Comparison of ENCODE assay signal across 30 mouse cellular contexts in genomic region chr10:108686696-108687095, GRCm38 (mm10). TPM values are rescaled to one million over a fixed set of nuclear protein-coding genes. Genes with fewer than 3 reads are reported as not detected.
DNase-seq lines count a peak whose midpoint lies in the region; ATAC-seq and TF ChIP-seq lines count a peak whose summit lies in the region.
"Had no signal": no experiment of that assay in that cellular context is flagged by ENCODE, and none has a peak within 500 bp of the region (broad histone marks: within the 10 kb centered on the region; RNA-seq: fewer than 3 reads in every experiment).

No protein-coding gene starts in this region.

- no peaks in the 10 kb centered on the region for H3K9me3 ChIP-seq in midbrain, embryonic 12.5 days
- H3K9me3 ChIP-seq in midbrain, embryonic 10.5 days (replicated peaks): no peaks in the 10 kb centered on the region
- H3K9me3 ChIP-seq in midbrain, embryonic 15.5 days: no peaks in the 10 kb centered on the region
- H3K9me3 ChIP-seq: embryonic facial prominence, embryonic 10.5 days; embryonic facial prominence, embryonic 13.5 days; forebrain, embryonic 12.5 days; heart, embryonic 10.5 days; heart, embryonic 13.5 days had no signal

- TF ChIP-seq CTCF in layer of hippocampus, adult 2 months (conservative IDR thresholded peaks at IDR 0.05): no peak

- ATAC-seq in midbrain, embryonic 12.5 days (ENCODE audit: low FRiP score, low read depth): 0 out of 2 replicates have a peak, but pooled peaks have one; percentile 38
- ATAC-seq in midbrain, embryonic 15.5 days (replicated peaks): peak; percentile 75
- ATAC-seq: activated CD4-positive, CD25-positive, alpha-beta regulatory T cell, adult 4 months; forebrain, embryonic 16.5 days had no signal

- H3K27ac ChIP-seq in layer of hippocampus, adult 2 months: peak overlapping the region; percentile 7; the same call in 1 of the 2 replicates
- peak overlapping the region; percentile 15; the same call in 1 of the 2 replicates for H3K27ac ChIP-seq in midbrain, embryonic 12.5 days (replicated peaks)
- H3K27ac ChIP-seq in midbrain, embryonic 10.5 days (replicated peaks): no peak overlapping the region
- H3K27ac ChIP-seq in midbrain, embryonic 15.5 days: peak overlapping the region; percentile 42; the same call in 1 of the 2 replicates
- H3K27ac ChIP-seq: embryonic facial prominence, embryonic 10.5 days; embryonic facial prominence, embryonic 13.5 days; forebrain, embryonic 12.5 days; heart, adult 2 months; heart, embryonic 10.5 days; heart, embryonic 13.5 days; hindbrain, embryonic 14.5 days had no signal

- H3K4me3 ChIP-seq in layer of hippocampus, adult 2 months: no peak overlapping the region
- H3K4me3 ChIP-seq in midbrain, embryonic 12.5 days: no peak overlapping the region
- H3K4me3 ChIP-seq in midbrain, embryonic 10.5 days: no peak overlapping the region
- no peak overlapping the region for H3K4me3 ChIP-seq in midbrain, embryonic 15.5 days
- H3K4me3 ChIP-seq: embryonic facial prominence, embryonic 10.5 days; embryonic facial prominence, embryonic 13.5 days; erythroblast, embryonic 14.5 days; forebrain, embryonic 12.5 days; heart, adult 2 months; heart, embryonic 10.5 days; heart, embryonic 13.5 days had no signal

- no peak overlapping the region for H3K9ac ChIP-seq in midbrain, embryonic 12.5 days (replicated peaks)
- H3K9ac ChIP-seq in midbrain, embryonic 15.5 days: no peak overlapping the region
- H3K9ac ChIP-seq: embryonic facial prominence, embryonic 13.5 days; forebrain, embryonic 12.5 days; heart, embryonic 13.5 days; hindbrain, embryonic 14.5 days had no signal

- H3K27me3 ChIP-seq in midbrain, embryonic 12.5 days: no peaks in the 10 kb centered on the region
- H3K27me3 ChIP-seq in midbrain, embryonic 10.5 days (ENCODE audit: low read depth, poor library complexity, severe bottlenecking): no peaks in the 10 kb centered on the region
- no peaks in the 10 kb centered on the region for H3K27me3 ChIP-seq in midbrain, embryonic 15.5 days (replicated peaks)
- H3K27me3 ChIP-seq: embryonic facial prominence, embryonic 13.5 days; forebrain, embryonic 12.5 days; heart, embryonic 13.5 days had no signal

- no peak overlapping the region for H3K4me2 ChIP-seq in midbrain, embryonic 12.5 days (replicated peaks)
- H3K4me2 ChIP-seq in midbrain, embryonic 15.5 days: no peak overlapping the region
- H3K4me2 ChIP-seq: embryonic facial prominence, embryonic 13.5 days; forebrain, embryonic 12.5 days; heart, embryonic 13.5 days; hindbrain, embryonic 14.5 days had no signal

- H3K36me3 ChIP-seq in midbrain, embryonic 12.5 days: no peaks in the 10 kb centered on the region
- H3K36me3 ChIP-seq in midbrain, embryonic 10.5 days: no peaks in the 10 kb centered on the region
- no peaks in the 10 kb centered on the region for H3K36me3 ChIP-seq in midbrain, embryonic 15.5 days (replicated peaks)
- H3K36me3 ChIP-seq: embryonic facial prominence, embryonic 10.5 days; embryonic facial prominence, embryonic 13.5 days; forebrain, embryonic 12.5 days; heart, embryonic 10.5 days; heart, embryonic 13.5 days had no signal

- 73% methylated on average over 4 of the region's 4 CpGs for WGBS in midbrain, embryonic 12.5 days
- WGBS in midbrain, embryonic 10.5 days: 83% methylated on average over 4 of the region's 4 CpGs
- WGBS in midbrain, embryonic 15.5 days: 46% methylated on average over 4 of the region's 4 CpGs

- H3K4me1 ChIP-seq in midbrain, embryonic 12.5 days: no peaks in the 10 kb centered on the region; the same call in 1 of the 2 replicates
- H3K4me1 ChIP-seq in midbrain, embryonic 10.5 days: peaks cover 5% of the 10 kb centered on the region; the same call in 1 of the 2 replicates
- H3K4me1 ChIP-seq in midbrain, embryonic 15.5 days: peaks cover 5% of the 10 kb centered on the region
- H3K4me1 ChIP-seq: embryonic facial prominence, embryonic 10.5 days; embryonic facial prominence, embryonic 13.5 days; heart, embryonic 10.5 days had no signal

- DNase-seq in layer of hippocampus, adult 2 months (ENCODE audit: low spot score in 2 of 2): no peak
- no peak for DNase-seq in layer of hippocampus, adult 11-12 months (ENCODE audit: low spot score)
- no peak for DNase-seq in midbrain, embryonic 10.5 days (ENCODE audit: low spot score)
- DNase-seq in right cerebral cortex, adult 18-20 months: no peak
- no peak for DNase-seq in ovary, adult 18-20 months (ENCODE audit: low spot score)
- DNase-seq: adrenal gland, adult 8-10 months; adrenal gland, postnatal 25 days; cerebellum, adult 18-20 months; cerebellum, adult 9-10 months; cerebellum, postnatal 14 days; embryo, embryonic 11 days; gastrocnemius, postnatal 10 days; gastrocnemius, postnatal 36 days; heart, adult 2 months; heart, postnatal 14 days; heart, postnatal 4 days had no signal

RNA-seq across cellular contexts. Expression of gene Gm5136, which starts 13.3 kb away (rescaled TPM):
- total RNA-seq in layer of hippocampus, adult 2 months (2021): 1 to 10 TPM; 3.5 TPM
- 0.16 TPM in 1 of 2 replicates, not detected in the other for polyA plus RNA-seq in midbrain, embryonic 12.5 days (2016; fragmentation: Nextera tagmentation; extraction: Ambion mirVana)
- 0.21 TPM in 1 of 2 replicates, not detected in the other for polyA plus RNA-seq in midbrain, embryonic 10.5 days (2016; fragmentation: Nextera tagmentation; extraction: Ambion mirVana)
- 0.23 and 0.36 TPM in 2 replicates for polyA plus RNA-seq in midbrain, embryonic 15.5 days (2015; fragmentation: Nextera tagmentation; extraction: Ambion mirVana)
- total RNA-seq: adrenal gland, postnatal 25 days; gastrocnemius, adult 18-20 months; gastrocnemius, postnatal 10 days; gastrocnemius, postnatal 36 days; granulocyte monocyte progenitor cell, adult 5-6 weeks; heart, adult 2 months; heart, postnatal 14 days; heart, postnatal 4 days had no signal
- polyA plus RNA-seq: activated CD4-positive, CD25-positive, alpha-beta regulatory T cell, adult 4 months; embryonic facial prominence, embryonic 10.5 days; embryonic facial prominence, embryonic 13.5 days; erythroblast, embryonic 14.5 days; heart, adult 2 months; heart, embryonic 10.5 days; heart, embryonic 13.5 days; heart, embryonic 16.5 days had no signal
